Mouse (Mus musculus): ENCODE data around the gene Kif5a. TPM values are rescaled to one million over a fixed set of nuclear protein-coding genes. Genes with fewer than 3 reads are reported as not detected.

Kif5a gene
- total RNA-seq, 2 experiments from 2014 or later: 715 to 773 TPM

- H3K4me3 ChIP-seq: no peak overlapping the region; the same call in 1 of the 2 replicates
- no peak for DNase-seq (ENCODE audit: low spot score in 2 of 2)
- TF ChIP-seq CTCF (conservative IDR thresholded peaks at IDR 0.05): no peak
- H3K27ac ChIP-seq: peak overlapping the region; percentile 49
Observed at GRCm38 (mm10) chr10:127269036-127269435, 5.9 kb upstream of the Kif5a start.

GRCm38 (mm10) chr10:127268401-127268800, 5.3 kb upstream of the Kif5a start:
- no peak for TF ChIP-seq CTCF (conservative IDR thresholded peaks at IDR 0.05)
- Histone ChIP-seq H3K27ac (peak overlapping the region; percentile 49), H3K4me3 (no peak overlapping the region; the same call in 1 of the 2 replicates)
- DNase-seq (ENCODE audit: low spot score in 2 of 2): no peak

GRCm38 (mm10) chr10:127267318-127267717, 4.2 kb upstream of the Kif5a start:
- Histone ChIP-seq H3K4me3 (peak overlapping the region; percentile 92), H3K27ac (peak overlapping the region; percentile 98)
- TF ChIP-seq CTCF (conservative IDR thresholded peaks at IDR 0.05): no peak
- DNase-seq (ENCODE audit: low spot score in 2 of 2): no peak

- H3K27ac ChIP-seq: peak within 1 kb of the TSS; percentile 98
- TF ChIP-seq CTCF (conservative IDR thresholded peaks at IDR 0.05): no peak
- peak within 1 kb of the TSS; percentile 92 for H3K4me3 ChIP-seq
- peak; percentile 94 to 97 for DNase-seq (ENCODE audit: low spot score in 2 of 2)
Observed at GRCm38 (mm10) chr10:127266112-127267091, 3.3 kb upstream of the Kif5a start, which contains the start of gene Dctn2. TSS of gene Dctn2 (plus strand) at chr10:127266368.

GRCm38 (mm10) chr10:127265727-127266111, 2.6 kb upstream of the Kif5a start:
- Histone ChIP-seq H3K4me3 (peak overlapping the region; percentile 92), H3K27ac (peak overlapping the region; percentile 98)
- no peak for DNase-seq (ENCODE audit: low spot score in 2 of 2)
- TF ChIP-seq CTCF (conservative IDR thresholded peaks at IDR 0.05): peak; percentile 46

- DNase-seq (ENCODE audit: low spot score in 2 of 2): no peak
- no peak for TF ChIP-seq CTCF (conservative IDR thresholded peaks at IDR 0.05)
Observed at GRCm38 (mm10) chr10:127264971-127265370, 1.8 kb upstream of the Kif5a start.

GRCm38 (mm10) chr10:127264336-127264735, 1.2 kb upstream of the Kif5a start:
- no peak for DNase-seq (ENCODE audit: low spot score in 2 of 2)
- Histone ChIP-seq H3K27ac (no peak overlapping the region), H3K4me3 (no peak overlapping the region)
- no peak for TF ChIP-seq CTCF (conservative IDR thresholded peaks at IDR 0.05)

More at GRCm38 (mm10) chr10:127264971-127265370, 1.8 kb upstream of the Kif5a start:
- no peak overlapping the region for H3K4me3 ChIP-seq
- no peak overlapping the region for H3K27ac ChIP-seq

GRCm38 (mm10) chr10:127263631-127264030, 483 bp upstream of the Kif5a start:
- no peak for TF ChIP-seq CTCF (conservative IDR thresholded peaks at IDR 0.05)
- H3K27ac ChIP-seq: peak overlapping the region; percentile 94

GRCm38 (mm10) chr10:127261706-127262547, 1.2 kb downstream of the Kif5a start:
- DNase-seq (ENCODE audit: low spot score in 2 of 2): no peak
- H3K4me3 ChIP-seq: peak overlapping the region; percentile 81
- peak overlapping the region; percentile 94 for H3K27ac ChIP-seq
- no peak for TF ChIP-seq CTCF (conservative IDR thresholded peaks at IDR 0.05)

More at GRCm38 (mm10) chr10:127263631-127264030, 483 bp upstream of the Kif5a start:
- H3K4me3 ChIP-seq: peak overlapping the region; percentile 81; the same call in 1 of the 2 replicates
- no peak for DNase-seq (ENCODE audit: low spot score in 2 of 2)

- Histone ChIP-seq H3K27ac (no peak overlapping the region), H3K4me3 (no peak overlapping the region; the same call in 1 of the 2 replicates)
- DNase-seq (ENCODE audit: low spot score in 2 of 2): no peak
- no peak for TF ChIP-seq CTCF (conservative IDR thresholded peaks at IDR 0.05)
Observed at GRCm38 (mm10) chr10:127258489-127258888, 4.7 kb downstream of the Kif5a start.

GRCm38 (mm10) chr10:127257790-127258189, 5.4 kb downstream of the Kif5a start:
- no peak for DNase-seq (ENCODE audit: low spot score in 2 of 2)
- Histone ChIP-seq H3K4me3 (no peak overlapping the region), H3K27ac (no peak overlapping the region)
- no peak for TF ChIP-seq CTCF (conservative IDR thresholded peaks at IDR 0.05)

GRCm38 (mm10) chr10:127255625-127256345, 7.4 kb downstream of the Kif5a start:
- Histone ChIP-seq H3K4me3 (peak overlapping the region; percentile 19; the same call in 1 of the 2 replicates), H3K27ac (peak overlapping the region; percentile 21; the same call in 1 of the 2 replicates)
- peak; percentile 56 for TF ChIP-seq CTCF (conservative IDR thresholded peaks at IDR 0.05)
- no peak for DNase-seq (ENCODE audit: low spot score in 2 of 2)
